Comparison of ENCODE assay signal across 9 mouse cellular contexts in the genomic region with DNA sequence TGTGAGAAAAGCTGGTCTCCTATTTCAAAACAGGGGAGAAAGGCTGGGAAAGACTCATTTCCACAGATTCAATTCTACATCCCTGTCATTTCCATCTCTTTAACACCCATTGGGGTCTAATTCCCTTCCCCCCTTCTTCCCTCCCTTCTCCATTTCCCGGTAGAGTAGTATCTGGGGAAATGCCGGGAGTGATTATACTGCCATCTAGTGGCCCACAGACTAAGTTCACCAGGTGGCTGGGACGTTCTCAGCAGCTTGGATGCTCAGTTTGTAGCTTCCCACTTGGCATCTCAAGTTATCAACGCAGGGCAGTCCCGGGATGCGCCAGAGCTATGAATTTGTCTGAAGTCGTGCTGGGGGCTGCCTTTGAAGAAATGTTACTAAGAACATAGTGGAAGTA. TPM values are rescaled to one million over a fixed set of nuclear protein-coding genes. Genes with fewer than 3 reads are reported as not detected.
DNase-seq lines count a peak whose midpoint lies in the region; ATAC-seq and TF ChIP-seq lines count a peak whose summit lies in the region.
"Had no signal": no experiment of that assay in that cellular context is flagged by ENCODE, and none has a peak within 500 bp of the region (broad histone marks: within the 10 kb centered on the region; RNA-seq: fewer than 3 reads in every experiment).

No protein-coding gene starts in this region.

- peak; percentile 77 for TF ChIP-seq CTCF in G1E (IDR thresholded peaks at IDR 0.05; ENCODE audit: low read depth, low read length)
- peak; percentile 63 for TF ChIP-seq CTCF in bone marrow macrophage, adult 2 months (IDR thresholded peaks at IDR 0.05; ENCODE audit: low read depth, low read length)
- TF ChIP-seq CTCF in lung, adult 2 months (IDR thresholded peaks at IDR 0.05; ENCODE audit: insufficient read depth, low read length): peak; percentile 82

- peaks cover 82% of the 10 kb centered on the region for H3K4me1 ChIP-seq in G1E (ENCODE audit: insufficient read depth, low read depth, low read length)
- peaks cover 55% of the 10 kb centered on the region for H3K4me1 ChIP-seq in bone marrow macrophage, adult 2 months (ENCODE audit: control insufficient read depth, insufficient read depth, low read length)
- peaks cover 10% of the 10 kb centered on the region for H3K4me1 ChIP-seq in embryonic facial prominence, embryonic 14.5 days (ENCODE audit: control insufficient read depth, insufficient read depth, low read length)
- H3K4me1 ChIP-seq in heart, embryonic 10.5 days: peaks cover 10% of the 10 kb centered on the region
- no peaks in the 10 kb centered on the region; the same call in 1 of the 2 replicates for H3K4me1 ChIP-seq in lung, adult 2 months (ENCODE audit: control insufficient read depth, insufficient read depth, low read length)

- DNase-seq in G1E (ENCODE audit: low spot score): no peak
- DNase-seq in embryonic facial prominence, embryonic 14.5 days (ENCODE audit: low spot score): peak; percentile 60
- DNase-seq in heart, embryonic 10.5 days (ENCODE audit: low spot score): peak; percentile 78
- DNase-seq in kidney, postnatal 10 days: peak; percentile 77
- DNase-seq in lung, adult 2 months: peak; percentile 25
- peak; percentile 33 for DNase-seq in yolk sac, embryonic 10.5 days (ENCODE audit: low spot score)

- peak overlapping the region; percentile 98 for H3K27ac ChIP-seq in bone marrow macrophage, adult 2 months (ENCODE audit: insufficient read depth, low read depth, low read length)
- H3K27ac ChIP-seq in embryonic facial prominence, embryonic 14.5 days (replicated peaks; ENCODE audit: low read depth, low read length): no peak overlapping the region
- H3K27ac ChIP-seq in heart, embryonic 10.5 days: no peak overlapping the region
- H3K27ac ChIP-seq: limb, embryonic 12.5 days had no signal

- no peak for ATAC-seq in G1E (ENCODE audit: extremely low read depth, insufficient number of reproducible peaks, low FRiP score, poor library complexity, severe bottlenecking)
- ATAC-seq in embryonic facial prominence, embryonic 14.5 days (ENCODE audit: low read depth): peak; percentile 74; the same call in 1 of the 2 replicates
- ATAC-seq in neutrophil, adult 5-6 weeks (ENCODE audit: extremely low read depth, insufficient number of reproducible peaks, low FRiP score, poor library complexity, severe bottlenecking): peak; percentile 60

- no peak for TF ChIP-seq POLR2A in bone marrow macrophage, adult 2 months (IDR thresholded peaks at IDR 0.05; ENCODE audit: borderline replicate concordance, low read depth, low read length)
- no peak for TF ChIP-seq POLR2A in lung, adult 2 months (IDR thresholded peaks at IDR 0.05; ENCODE audit: borderline replicate concordance, extremely low read depth, low read depth, low read length)

- no peak overlapping the region for H3K9ac ChIP-seq in embryonic facial prominence, embryonic 14.5 days (ENCODE audit: low read depth, low read length)
- H3K9ac ChIP-seq: limb, embryonic 12.5 days had no signal

- H3K4me2 ChIP-seq in embryonic facial prominence, embryonic 14.5 days (ENCODE audit: low read depth, low read length): no peak overlapping the region
- H3K4me2 ChIP-seq: limb, embryonic 12.5 days had no signal

- H3K9me3 ChIP-seq in G1E (replicated peaks): peaks cover 1% of the 10 kb centered on the region; the same call in 1 of the 2 replicates
- H3K9me3 ChIP-seq in embryonic facial prominence, embryonic 14.5 days (ENCODE audit: control insufficient read depth, low read length): no peaks in the 10 kb centered on the region
- no peaks in the 10 kb centered on the region for H3K9me3 ChIP-seq in heart, embryonic 10.5 days
- H3K9me3 ChIP-seq: limb, embryonic 12.5 days had no signal

- H3K4me3 ChIP-seq in G1E (ENCODE audit: low read depth, low read length): no peak overlapping the region
- peak overlapping the region; percentile 73 for H3K4me3 ChIP-seq in bone marrow macrophage, adult 2 months (ENCODE audit: insufficient read depth, low read length)
- H3K4me3 ChIP-seq in embryonic facial prominence, embryonic 14.5 days (ENCODE audit: low read depth, low read length): no peak overlapping the region
- no peak overlapping the region for H3K4me3 ChIP-seq in heart, embryonic 10.5 days
- H3K4me3 ChIP-seq in lung, adult 2 months (replicated peaks; ENCODE audit: extremely low read depth, low read depth, low read length): no peak overlapping the region
- H3K4me3 ChIP-seq: limb, embryonic 12.5 days had no signal

- no peaks in the 10 kb centered on the region for H3K27me3 ChIP-seq in G1E (ENCODE audit: insufficient read depth, low read length)
- no peaks in the 10 kb centered on the region for H3K27me3 ChIP-seq in embryonic facial prominence, embryonic 14.5 days (replicated peaks; ENCODE audit: control insufficient read depth, insufficient read depth, low read length)
- H3K27me3 ChIP-seq in heart, embryonic 10.5 days (ENCODE audit: insufficient read depth, poor library complexity, severe bottlenecking): no peaks in the 10 kb centered on the region
- H3K27me3 ChIP-seq: limb, embryonic 12.5 days had no signal

- WGBS in embryonic facial prominence, embryonic 14.5 days: 4% methylated on average over 7 of the region's 7 CpGs
- WGBS in heart, embryonic 10.5 days: 5% methylated on average over 7 of the region's 7 CpGs
- 6% methylated on average over 7 of the region's 7 CpGs for WGBS in lung, adult 2 months

- peaks cover 69% of the 10 kb centered on the region for H3K36me3 ChIP-seq in G1E (replicated peaks)
- no peaks in the 10 kb centered on the region for H3K36me3 ChIP-seq in embryonic facial prominence, embryonic 14.5 days (ENCODE audit: control insufficient read depth, insufficient read depth, low read length)
- no peaks in the 10 kb centered on the region for H3K36me3 ChIP-seq in heart, embryonic 10.5 days
- H3K36me3 ChIP-seq: limb, embryonic 12.5 days had no signal

RNA-seq across cellular contexts. Expression of gene Fyb, which starts 48.2 kb away (rescaled TPM):
- 292 and 317 TPM in 2 replicates for total RNA-seq in G1E (2014; fragmentation: Nextera tagmentation)
- total RNA-seq in G1E (2017): 126 and 146 TPM in 2 replicates
- polyA plus RNA-seq in G1E (2012): 1,103 and 1,581 TPM in 2 replicates
- 1,205 and 1,358 TPM in 2 replicates for polyA plus RNA-seq in bone marrow macrophage, adult 2 months (2012; ENCODE audit: insufficient read depth, insufficient read length, missing spikeins)
- 7.5 and 11.0 TPM in 2 replicates for polyA plus RNA-seq in embryonic facial prominence, embryonic 14.5 days (2014; fragmentation: Nextera tagmentation; extraction: Ambion mirVana)
- polyA plus RNA-seq in heart, embryonic 10.5 days (2016; fragmentation: Nextera tagmentation; extraction: Ambion mirVana): 2.1 and 4.7 TPM in 2 replicates
- polyA plus RNA-seq in lung, adult 2 months (2012; rRNA removed): 48.1 and 71.0 TPM in 2 replicates
- total RNA-seq in neutrophil, adult 5-6 weeks (2017): 337 and 407 TPM in 2 replicates

Comparison
In these comparisons a context has a peak if more than half of its experiments do, and no peak if none do; other contexts are left out.
1. RNA of gene Fyb, which starts 48.2 kb away (polyA plus RNA-seq): 1,205 to 1,358 TPM in bone marrow macrophage, adult 2 months and 1,103 to 1,581 TPM in G1E; 48.1 to 71.0 TPM in lung, adult 2 months, 7.5 to 11.0 TPM in embryonic facial prominence, embryonic 14.5 days and 2.1 to 4.7 TPM in heart, embryonic 10.5 days; every median in the first group is over 10 times any median in the second.
2. Peak in every context shown above with its lines, with median percentiles within 50 percentile points of each other: CTCF ChIP-seq.